Mouse (Mus musculus) stomach, embryonic 14.5 days (tissue): Measurements from ENCODE around the gene Tdrd3. TPM values are rescaled to one million over a fixed set of nuclear protein-coding genes. Genes with fewer than 3 reads are reported as not detected.

Source experiments
- ATAC-seq: fragments of 200-750 bp; cut with Nextera tagmentation; 2 replicates; pipeline ENCODE4 v1.8.0; 2017; ENCODE audit warnings: low read depth, moderate TSS enrichment; ENCODE audit not compliant: insufficient number of reproducible peaks, insufficient read depth, low FRiP score
- H3K27ac ChIP-seq: fragments of 300-500 bp; sonication (generic); 2 replicates; pipeline ENCODE4 v1.5.1; 2014; ENCODE audit warnings: mild to moderate bottlenecking, low read length, moderate library complexity, mixed read lengths
- H3K27me3 ChIP-seq: fragments of 300-500 bp; sonication (generic); 2 replicates; pipeline ENCODE4 v1.6.1; 2014; ENCODE audit warnings: low read length, control low read depth, mixed read lengths; ENCODE audit not compliant: control insufficient read depth, insufficient read depth
- H3K36me3 ChIP-seq: fragments of 300-500 bp; sonication (generic); 2 replicates; pipeline ENCODE4 v1.6.1; 2014; ENCODE audit warnings: mild to moderate bottlenecking, control low read depth, low read length, moderate library complexity, mixed read lengths; ENCODE audit not compliant: control insufficient read depth, insufficient read depth
- H3K4me1 ChIP-seq: fragments of 300-500 bp; sonication (generic); 2 replicates; pipeline ENCODE4 v1.6.1; 2014; ENCODE audit warnings: low read length, control low read depth, mixed read lengths; ENCODE audit not compliant: control insufficient read depth, insufficient read depth
- H3K4me2 ChIP-seq: fragments of 300-500 bp; sonication (generic); replicated peaks from 2 replicates; pipeline ENCODE4 v1.6.1; 2014; ENCODE audit warnings: low read depth, low read length, control low read depth
- H3K4me3 ChIP-seq: fragments of 300-500 bp; sonication (generic); 2 replicates; pipeline ENCODE4 v1.5.1; 2014; ENCODE audit warnings: low read depth, low read length, control low read depth
- H3K9ac ChIP-seq: fragments of 300-500 bp; sonication (generic); replicated peaks from 2 replicates; pipeline ENCODE4 v1.6.1; 2014; ENCODE audit warnings: low read depth, mild to moderate bottlenecking, control low read depth, low read length, moderate library complexity, mixed read lengths
- H3K9me3 ChIP-seq: fragments of 300-500 bp; sonication (generic); 2 replicates; pipeline ENCODE4 v1.6.1; 2016; ENCODE audit warnings: low read depth, low read length, control low read depth; ENCODE audit not compliant: control insufficient read depth
- WGBS: fragments of 180-500 bp; shearing (Covaris S2); extraction: QIAGEN DNeasy Blood & Tissue Kit; methylation state at CpG from one replicate; pipeline ENCODE4 v1.1.7; 2014; 5-methylcytosine and 5-hydroxymethylcytosine counted together
- polyA plus RNA-seq: library from polyadenylated mRNA; unstranded; fragments of >200 nt; fragmentation: Nextera tagmentation; extraction: Ambion mirVana; gene quantifications from 2 replicates; pipeline ENCODE4 v1.2.1, GENCODE M21; 2014

Tdrd3 gene
- polyA plus RNA-seq, 1 experiment from 2014 or later, result 31.9 TPM

DNA sequence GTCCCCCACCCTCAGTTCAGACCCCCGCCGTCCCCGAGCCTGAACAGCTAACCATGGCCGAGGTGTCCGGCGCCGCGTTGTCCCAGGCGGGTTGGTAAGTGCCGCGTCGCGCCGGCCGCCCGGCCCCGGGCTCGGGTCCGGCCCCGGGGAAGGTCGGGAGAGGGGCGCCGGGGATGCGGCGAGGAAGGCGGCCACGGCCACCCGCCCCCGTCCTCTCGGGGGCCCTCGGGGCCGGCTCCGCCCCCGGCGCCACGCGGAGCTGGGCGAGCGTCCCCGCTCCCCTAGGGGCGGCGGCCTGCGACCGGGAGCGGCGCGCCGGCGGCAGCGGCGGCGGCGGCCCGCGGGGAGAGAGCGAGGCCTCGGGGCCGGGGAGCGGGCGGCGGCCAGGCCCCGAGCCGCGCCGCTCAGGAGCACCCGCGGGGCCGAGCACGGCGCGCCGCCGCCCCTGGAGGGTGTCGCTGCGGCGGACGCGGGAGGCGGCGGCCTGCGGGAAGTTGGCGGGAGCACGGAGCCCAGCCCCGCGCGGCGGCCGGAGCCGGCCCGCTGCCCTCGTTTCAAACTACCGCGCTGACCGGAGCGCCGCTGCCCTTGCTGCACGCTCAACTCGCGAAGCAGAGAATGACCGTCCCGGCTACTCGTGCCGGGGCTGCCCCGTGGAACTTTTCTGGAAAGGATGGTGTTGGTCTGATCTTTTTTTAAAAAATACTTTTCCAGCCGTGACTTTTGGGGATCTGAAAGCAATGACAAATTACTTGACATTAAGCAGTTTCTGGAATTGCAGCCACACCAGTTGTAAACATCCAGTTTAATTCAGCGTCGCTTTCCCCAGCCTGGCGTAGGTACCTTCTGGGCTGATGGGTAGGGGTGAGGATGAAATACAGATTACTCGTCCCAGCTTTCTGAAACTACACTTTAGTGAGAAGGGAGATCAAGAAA, 584 bp downstream of the Tdrd3 start:
- H3K27me3 ChIP-seq, result no peaks in the 10 kb centered on the region
- under 1% methylated on average over 87 of the region's 109 CpGs for WGBS
- peak overlapping the region; percentile 60 for H3K4me2 ChIP-seq
- peak overlapping the region; percentile 100 for H3K27ac ChIP-seq
- no peaks in the 10 kb centered on the region for H3K36me3 ChIP-seq
- peaks cover 9% of the 10 kb centered on the region for H3K4me1 ChIP-seq
- peak overlapping the region; percentile 75 for H3K4me3 ChIP-seq
- ATAC-seq, result peak; percentile 61
- H3K9me3 ChIP-seq, result no peaks in the 10 kb centered on the region
- H3K9ac ChIP-seq, result peak overlapping the region; percentile 96

DNA sequence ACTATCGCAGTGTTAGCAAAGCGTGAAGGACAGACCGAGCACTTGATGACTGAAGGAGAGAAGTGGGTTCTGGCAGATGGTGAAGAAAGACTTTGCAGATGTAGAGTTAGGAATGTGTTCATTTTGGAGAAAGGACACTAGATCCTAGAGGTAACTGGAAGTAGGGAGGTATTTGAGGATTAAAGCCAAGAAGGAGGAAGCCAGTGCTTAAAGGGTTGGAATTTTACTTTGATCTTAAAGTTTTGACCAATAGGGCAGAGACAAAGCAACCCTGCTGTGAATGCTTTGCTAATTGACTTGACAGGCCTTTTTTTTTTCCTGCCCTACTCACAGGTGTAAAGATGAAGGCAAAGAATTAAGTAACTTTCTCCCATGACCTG, 1.2 kb downstream of the Tdrd3 start:
- H3K4me3 ChIP-seq, result peak overlapping the region; percentile 75
- WGBS, result under 1% methylated on average over 3 of the region's 3 CpGs

DNA sequence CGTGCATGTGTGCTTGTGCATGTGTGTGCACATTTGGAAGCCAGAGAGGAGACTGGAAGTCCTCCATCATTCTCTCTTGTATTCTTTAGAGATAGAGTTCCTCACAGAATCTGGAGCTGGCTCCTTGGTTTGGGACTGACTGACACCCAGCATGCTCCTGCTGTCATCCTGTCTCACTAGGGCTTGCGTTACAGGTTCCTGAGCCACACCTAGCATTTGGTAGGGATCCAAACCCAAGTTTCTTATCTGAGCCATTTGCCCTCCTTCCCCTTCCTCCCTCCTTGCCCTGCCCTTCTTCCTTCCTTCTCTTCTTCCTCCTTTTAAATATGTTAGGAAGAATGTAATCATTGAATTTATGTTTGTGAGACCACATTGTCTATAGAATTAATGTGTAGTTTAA, 3.3 kb downstream of the Tdrd3 start:
- H3K36me3 ChIP-seq, result no peaks in the 10 kb centered on the region
- no peak for ATAC-seq
- no peaks in the 10 kb centered on the region for H3K9me3 ChIP-seq
- H3K27me3 ChIP-seq, result no peaks in the 10 kb centered on the region
- WGBS, result 77% methylated on average over 2 of the region's 2 CpGs
- H3K9ac ChIP-seq, result no peak overlapping the region
- no peak overlapping the region for H3K4me3 ChIP-seq
- no peak overlapping the region for H3K27ac ChIP-seq
- H3K4me2 ChIP-seq, result no peak overlapping the region
- H3K4me1 ChIP-seq, result peaks cover 9% of the 10 kb centered on the region

More for the DNA sequence above, 1.2 kb downstream of the Tdrd3 start:
- H3K4me2 ChIP-seq, result peak overlapping the region; percentile 60
- H3K4me1 ChIP-seq, result peaks cover 9% of the 10 kb centered on the region
- no peak for ATAC-seq
- no peaks in the 10 kb centered on the region for H3K36me3 ChIP-seq
- peak overlapping the region; percentile 96 for H3K9ac ChIP-seq
- no peaks in the 10 kb centered on the region for H3K27me3 ChIP-seq
- no peaks in the 10 kb centered on the region for H3K9me3 ChIP-seq
- H3K27ac ChIP-seq, result peak overlapping the region; percentile 100

DNA sequence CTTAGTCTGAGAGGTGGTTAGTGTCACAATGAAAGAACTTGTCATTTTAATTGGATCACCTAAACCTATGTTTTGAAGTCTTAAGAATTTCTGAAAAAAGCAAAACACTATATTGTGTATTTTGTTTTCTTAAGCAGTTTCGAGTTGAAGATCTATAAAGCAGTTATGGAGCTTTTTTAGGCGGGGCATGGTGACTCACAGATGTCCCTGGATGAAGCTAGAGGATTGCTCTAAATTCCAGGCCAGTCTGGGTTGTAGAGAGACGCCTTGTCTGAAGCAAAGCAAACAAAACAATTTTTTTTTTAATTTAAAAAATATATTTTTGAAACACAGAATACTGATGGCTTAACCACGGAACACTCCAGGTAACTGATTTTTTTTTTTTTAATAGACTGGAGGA, 4.1 kb downstream of the Tdrd3 start:
- Histone ChIP-seq H3K9ac (no peak overlapping the region), H3K4me2 (no peak overlapping the region), H3K4me3 (no peak overlapping the region), H3K27ac (no peak overlapping the region), H3K9me3 (no peaks in the 10 kb centered on the region), H3K27me3 (no peaks in the 10 kb centered on the region), H3K4me1 (peaks cover 9% of the 10 kb centered on the region), H3K36me3 (no peaks in the 10 kb centered on the region)
- ATAC-seq, result no peak
- WGBS, result 77% methylated on average over 4 of the region's 4 CpGs

DNA sequence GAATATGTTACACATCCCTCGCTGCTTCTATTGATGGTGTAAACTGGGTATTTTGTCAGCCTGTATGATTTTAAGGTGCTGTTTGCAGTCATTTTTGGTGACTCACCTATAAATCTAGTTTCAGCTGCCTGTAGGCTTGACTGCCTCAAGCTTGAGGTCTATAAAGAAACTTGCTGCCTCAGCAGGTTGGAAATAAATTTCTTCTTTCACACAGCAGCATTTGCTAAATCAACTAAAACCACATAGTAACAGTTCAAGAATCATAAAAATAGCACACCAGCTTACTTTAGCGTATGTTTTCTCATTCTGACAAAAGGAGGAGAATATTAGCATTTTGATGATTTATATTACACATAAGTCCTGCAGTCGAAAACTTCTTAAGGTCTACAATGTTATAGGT, 6.0 kb downstream of the Tdrd3 start:
- Histone ChIP-seq H3K27ac (no peak overlapping the region), H3K4me1 (peaks cover 9% of the 10 kb centered on the region), H3K27me3 (no peaks in the 10 kb centered on the region), H3K9me3 (no peaks in the 10 kb centered on the region), H3K4me3 (no peak overlapping the region), H3K4me2 (no peak overlapping the region), H3K36me3 (no peaks in the 10 kb centered on the region), H3K9ac (no peak overlapping the region)
- no peak for ATAC-seq
- WGBS, result 78% methylated on average over 3 of the region's 3 CpGs

DNA sequence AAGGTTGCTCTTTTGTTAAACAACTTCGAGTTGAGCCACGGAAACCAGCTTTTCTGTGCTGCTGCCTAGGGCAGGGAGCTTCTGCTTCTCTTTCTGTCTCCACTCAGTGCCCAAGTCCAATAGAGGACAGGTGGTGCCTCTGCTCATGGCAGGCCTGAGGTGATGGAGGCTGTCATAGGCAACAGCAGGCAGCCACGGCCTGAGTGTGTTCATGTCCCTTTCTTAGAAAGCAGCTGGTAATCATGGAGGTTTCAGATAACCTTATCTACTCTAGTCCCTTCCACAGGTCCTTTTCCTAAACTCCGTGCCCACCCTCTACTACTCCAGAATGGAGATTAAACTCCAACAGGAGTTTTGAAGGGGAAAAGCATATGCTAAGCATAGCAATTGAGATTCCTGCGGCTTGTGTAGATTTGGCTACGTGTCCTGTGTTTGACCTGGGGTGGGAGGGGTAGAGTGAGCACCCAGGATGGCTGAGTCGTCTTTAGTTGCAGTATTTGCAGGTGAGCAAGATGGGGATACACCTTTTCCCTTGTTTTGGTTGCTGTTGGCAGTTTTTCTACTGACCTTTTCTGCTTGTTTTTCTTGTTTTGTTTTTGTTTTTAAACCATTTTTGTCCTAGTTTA, 10.0 kb downstream of the Tdrd3 start:
- Histone ChIP-seq H3K27ac (no peak overlapping the region), H3K4me1 (no peaks in the 10 kb centered on the region; the same call in 1 of the 2 replicates), H3K4me2 (no peak overlapping the region), H3K27me3 (no peaks in the 10 kb centered on the region), H3K4me3 (no peak overlapping the region), H3K9me3 (no peaks in the 10 kb centered on the region), H3K36me3 (no peaks in the 10 kb centered on the region), H3K9ac (no peak overlapping the region)
- 48% methylated on average over 7 of the region's 7 CpGs for WGBS
- ATAC-seq, result 0 out of 2 replicates have a peak, but pooled peaks have one; percentile 14

DNA sequence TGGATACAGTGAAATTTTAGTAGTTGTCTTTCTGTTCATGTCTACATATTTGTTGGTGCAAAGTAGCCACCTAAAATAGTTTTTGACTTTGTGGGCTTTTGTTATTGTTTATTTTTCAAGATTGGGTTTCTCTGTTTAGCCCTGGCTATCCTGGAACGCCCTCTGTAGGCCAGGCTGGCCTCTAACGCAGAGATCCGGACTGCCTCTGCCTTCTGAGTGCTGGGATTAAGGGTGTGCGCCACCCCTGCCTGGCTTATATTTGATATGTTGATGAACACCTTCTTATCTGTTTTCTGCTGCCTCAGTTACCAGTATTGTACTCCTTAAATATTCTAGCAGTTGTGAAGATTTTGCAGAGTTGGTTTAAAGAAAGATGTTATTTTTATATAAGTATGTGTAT, 10.6 kb downstream of the Tdrd3 start:
- Histone ChIP-seq H3K4me2 (no peak overlapping the region), H3K4me3 (no peak overlapping the region), H3K9ac (no peak overlapping the region), H3K4me1 (no peaks in the 10 kb centered on the region; the same call in 1 of the 2 replicates), H3K36me3 (no peaks in the 10 kb centered on the region), H3K9me3 (no peaks in the 10 kb centered on the region), H3K27me3 (no peaks in the 10 kb centered on the region), H3K27ac (no peak overlapping the region)
- 89% methylated on average over 4 of the region's 4 CpGs for WGBS
- ATAC-seq, result no peak

DNA sequence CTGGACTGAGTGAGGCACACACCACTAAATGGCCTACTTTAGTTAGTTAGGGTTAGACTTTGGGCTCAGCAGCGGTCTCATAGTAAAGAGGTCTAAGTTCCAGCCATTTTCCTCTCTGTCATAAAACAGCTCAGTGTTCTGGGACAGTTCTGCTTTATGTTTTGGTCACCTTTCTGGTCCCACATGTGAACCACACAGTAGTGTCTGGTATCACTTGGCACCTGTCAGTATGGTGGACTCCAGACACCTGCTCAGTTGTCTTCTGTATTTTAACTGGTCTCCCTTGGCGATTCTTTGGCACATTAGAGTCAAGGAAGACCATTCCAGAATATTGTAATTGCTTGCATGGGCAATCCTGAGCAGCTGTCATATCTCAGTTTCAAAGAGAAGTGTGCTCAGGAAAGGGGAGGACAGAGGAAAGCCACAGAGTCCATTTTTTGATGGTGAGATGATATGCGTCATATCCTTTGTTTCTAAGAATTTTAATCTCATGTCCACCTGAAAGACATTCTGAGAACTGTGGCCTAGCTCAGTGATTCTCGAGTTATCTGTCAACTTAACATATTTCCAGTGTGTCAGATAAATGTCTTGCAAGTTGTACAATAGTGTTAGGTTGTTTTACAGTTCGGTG, 11.3 kb downstream of the Tdrd3 start:
- Histone ChIP-seq H3K27ac (no peak overlapping the region), H3K36me3 (no peaks in the 10 kb centered on the region)
- no peak for ATAC-seq

More for the DNA sequence above, 11.3 kb downstream of the Tdrd3 start:
- Histone ChIP-seq H3K27me3 (no peaks in the 10 kb centered on the region), H3K4me3 (no peak overlapping the region), H3K9me3 (no peaks in the 10 kb centered on the region), H3K4me1 (no peaks in the 10 kb centered on the region; the same call in 1 of the 2 replicates), H3K9ac (no peak overlapping the region), H3K4me2 (no peak overlapping the region)
- 83% methylated on average over 5 of the region's 5 CpGs for whole genome bisulfite sequencing
